In the genomic region with DNA sequence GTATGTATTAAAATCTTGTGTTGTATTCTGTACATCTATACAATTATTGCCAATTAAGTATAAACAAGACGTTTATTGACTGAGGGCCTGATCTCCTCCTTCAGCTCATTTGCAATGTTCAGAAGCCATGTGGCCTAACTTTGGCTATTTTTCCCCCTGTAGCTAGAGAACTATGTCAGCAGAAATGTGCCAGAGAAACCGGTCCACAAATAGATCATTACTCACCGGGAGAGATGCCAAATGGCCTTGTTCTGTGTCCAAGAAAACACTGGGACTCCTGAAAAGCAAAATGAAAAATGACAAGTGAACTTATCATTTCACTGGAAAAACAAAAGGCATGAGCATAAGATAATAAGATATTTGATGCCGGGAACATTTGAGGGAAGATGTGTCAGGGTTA, we compare ENCODE assay signal across 8 mouse cellular contexts. TPM values are rescaled to one million over a fixed set of nuclear protein-coding genes. Genes with fewer than 3 reads are reported as not detected.
DNase-seq lines count a peak whose midpoint lies in the region; ATAC-seq lines count a peak whose summit lies in the region.

No protein-coding gene starts in this region.

- peak; percentile 57 to 69 for DNase-seq in frontal cortex, postnatal 36 days (ENCODE audit: low spot score in 2 of 2)
- no peak for DNase-seq in frontal cortex, postnatal 14 days (ENCODE audit: low spot score in 2 of 2)
- peak; percentile 44 to 68 for DNase-seq in adrenal gland, adult 18-20 months (ENCODE audit: low spot score in 2 of 2)
- peak; percentile 33 to 37 for DNase-seq in gastrocnemius, adult 8-10 months (ENCODE audit: low spot score in 2 of 2)
- peak; percentile 60 to 61 for DNase-seq in kidney, postnatal 36 days
- peak; percentile 58 for DNase-seq in ovary, postnatal 14 days (ENCODE audit: low spot score)
- DNase-seq in thymus, postnatal 25 days, result no peak

- no peak for ATAC-seq in megakaryocyte-erythroid progenitor cell, adult 5-6 weeks (replicated peaks; ENCODE audit: low FRiP score, low TSS enrichment, poor library complexity, severe bottlenecking)

RNA-seq across cellular contexts. Expression of gene Plppr1, which starts 13.8 kb away (rescaled TPM):
- total RNA-seq in adrenal gland, adult 18-20 months (2021), result under 1 TPM in 1 of 2 experiments, not detected in 1; 0.22 TPM
- total RNA-seq in gastrocnemius, adult 8-10 months (2022), result not detected
- total RNA-seq in megakaryocyte-erythroid progenitor cell, adult 5-6 weeks (2014; fragmentation: Nextera tagmentation), result not detected in 2 replicates
- not detected in 2 replicates for total RNA-seq in megakaryocyte-erythroid progenitor cell, adult 5-6 weeks (2017)

Comparison
In these comparisons a context has a peak if more than half of its experiments do, and no peak if none do; other contexts are left out.
1. DNase-seq: peak in frontal cortex, postnatal 36 days (2 of 2), adrenal gland, adult 18-20 months (2 of 2), gastrocnemius, adult 8-10 months (2 of 2), kidney, postnatal 36 days (2 of 2) and ovary, postnatal 14 days (single experiment); none in frontal cortex, postnatal 14 days (0 of 2) and thymus, postnatal 25 days (single experiment).